ENCODE assay signal across 30 mouse cellular contexts in genomic region chr3:41548238-41548637, GRCm38 (mm10).
"Had no signal": no experiment of that assay in that cellular context is flagged by ENCODE, and none has a peak within 500 bp of the region (broad histone marks: within the 10 kb centered on the region; RNA-seq: fewer than 3 reads in every experiment).

No protein-coding gene starts in this region.

- H3K9me3 ChIP-seq: limb, embryonic 10.5 days; limb, embryonic 12.5 days; limb, embryonic 13.5 days; limb, embryonic 15.5 days; liver, embryonic 12.5 days; liver, embryonic 13.5 days; liver, embryonic 15.5 days; lung, embryonic 15.5 days; midbrain, embryonic 10.5 days; midbrain, embryonic 12.5 days; midbrain, embryonic 13.5 days; midbrain, embryonic 15.5 days; neural tube, embryonic 12.5 days had no signal

- H3K36me3 ChIP-seq: limb, embryonic 10.5 days; limb, embryonic 12.5 days; limb, embryonic 13.5 days; limb, embryonic 15.5 days; liver, embryonic 12.5 days; liver, embryonic 13.5 days; liver, embryonic 15.5 days; lung, embryonic 15.5 days; midbrain, embryonic 10.5 days; midbrain, embryonic 12.5 days; midbrain, embryonic 13.5 days; midbrain, embryonic 15.5 days; neural tube, embryonic 12.5 days had no signal

- H3K4me2 ChIP-seq: limb, embryonic 12.5 days; limb, embryonic 13.5 days; limb, embryonic 15.5 days; liver, embryonic 11.5 days; liver, embryonic 12.5 days; liver, embryonic 13.5 days; liver, embryonic 15.5 days; lung, embryonic 14.5 days; lung, embryonic 15.5 days; midbrain, embryonic 12.5 days; midbrain, embryonic 13.5 days; midbrain, embryonic 15.5 days; neural tube, embryonic 12.5 days had no signal

- H3K27ac ChIP-seq: left cerebral cortex, adult 2 months; limb, embryonic 10.5 days; limb, embryonic 12.5 days; limb, embryonic 13.5 days; limb, embryonic 15.5 days; liver, embryonic 12.5 days; liver, embryonic 13.5 days; liver, embryonic 14.5 days; liver, embryonic 15.5 days; lung, embryonic 15.5 days; macrophage; midbrain, embryonic 10.5 days; midbrain, embryonic 12.5 days; midbrain, embryonic 13.5 days; midbrain, embryonic 15.5 days; neural tube, embryonic 12.5 days had no signal

- H3K4me1 ChIP-seq: limb, embryonic 10.5 days; midbrain, embryonic 10.5 days; midbrain, embryonic 12.5 days; midbrain, embryonic 15.5 days; neural tube, embryonic 12.5 days had no signal

- H3K4me3 ChIP-seq: left cerebral cortex, adult 2 months; limb, embryonic 10.5 days; limb, embryonic 12.5 days; limb, embryonic 13.5 days; limb, embryonic 15.5 days; liver, embryonic 12.5 days; liver, embryonic 13.5 days; liver, embryonic 15.5 days; lung, embryonic 15.5 days; megakaryocyte, embryonic 14.5 days; midbrain, embryonic 10.5 days; midbrain, embryonic 12.5 days; midbrain, embryonic 13.5 days; midbrain, embryonic 15.5 days; myocyte; neural tube, embryonic 12.5 days had no signal

- DNase-seq: left cerebral cortex, postnatal 4 days; liver; liver, embryonic 13.5 days; liver, postnatal 0 days; lung, adult 18-20 months; lung, adult 2 months; lung, embryonic 14.5 days; lung, postnatal 10 days; lung, postnatal 36 days; lung, postnatal 4 days; midbrain, embryonic 14.5 days had no signal

- H3K27me3 ChIP-seq: limb, embryonic 12.5 days; limb, embryonic 13.5 days; limb, embryonic 15.5 days; liver, embryonic 12.5 days; liver, embryonic 13.5 days; liver, embryonic 15.5 days; lung, embryonic 15.5 days; megakaryocyte, embryonic 14.5 days; midbrain, embryonic 12.5 days; midbrain, embryonic 13.5 days; midbrain, embryonic 15.5 days; neural tube, embryonic 12.5 days had no signal

- ATAC-seq: liver, embryonic 12.5 days; liver, postnatal 0 days; lung, postnatal 0 days; midbrain, embryonic 13.5 days; midbrain, embryonic 15.5 days had no signal

- H3K9ac ChIP-seq: limb, embryonic 12.5 days; limb, embryonic 13.5 days; limb, embryonic 15.5 days; liver, embryonic 12.5 days; liver, embryonic 13.5 days; liver, embryonic 14.5 days; liver, embryonic 15.5 days; liver, postnatal 0 days; lung, embryonic 14.5 days; lung, embryonic 15.5 days; midbrain, embryonic 12.5 days; midbrain, embryonic 13.5 days; midbrain, embryonic 15.5 days; neural tube, embryonic 12.5 days had no signal
